Mouse (Mus musculus): Measurements from ENCODE around the gene Dedd. TPM values are rescaled to one million over a fixed set of nuclear protein-coding genes. Genes with fewer than 3 reads are reported as not detected.
A peak's percentile ranks its signal among the peaks of the same experiment; 100 is the strongest.
"Not testable (repeated sequence)": the region's sequence is repeated elsewhere in the genome, so short reads cannot be mapped to it uniquely, and the experiment has no call there.

Gene Dedd
- polyA plus RNA-seq, 1 experiment from 2014 or later: 47.1 TPM

GRCm38 (mm10) chr1:171298226-171298625, 30.7 kb upstream of the Dedd start:
- Histone ChIP-seq H3K4me3 (ENCODE audit: low read length) (no peak overlapping the region), H3K4me1 (ENCODE audit: control insufficient read depth, insufficient read depth, low read length) (peaks cover 7% of the 10 kb centered on the region; the same call in 1 of the 2 replicates)
- WGBS: 78% methylated on average over 3 of the region's 3 CpGs

DNA sequence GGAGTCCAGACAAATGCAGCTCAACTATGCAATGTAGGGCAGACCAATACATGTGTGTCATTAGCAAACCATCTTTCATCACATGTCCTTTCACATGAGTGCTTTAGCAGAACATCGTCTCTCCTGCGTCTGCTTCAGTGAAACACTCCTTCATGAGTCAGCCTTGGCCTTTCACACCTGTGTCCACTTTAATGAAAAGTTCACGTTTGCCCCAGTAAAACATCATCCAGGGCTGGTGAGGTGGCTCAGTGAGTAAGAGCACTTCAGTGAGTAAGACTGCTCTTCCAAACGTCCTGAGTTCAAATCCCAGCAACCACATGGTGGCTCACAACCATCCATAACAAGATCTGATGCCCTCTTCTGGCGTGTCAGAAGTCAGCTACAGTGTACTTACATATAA, 22.8 kb upstream of the Dedd start:
- not testable (repeated sequence) for H3K4me2 ChIP-seq (replicated peaks; ENCODE audit: low read depth, low read length); H3K4me1 ChIP-seq (ENCODE audit: control insufficient read depth, insufficient read depth, low read length); H3K36me3 ChIP-seq (ENCODE audit: control insufficient read depth, insufficient read depth, low read length); H3K27ac ChIP-seq (ENCODE audit: low read depth, low read length); ATAC-seq (ENCODE audit: low FRiP score, low TSS enrichment); H3K4me3 ChIP-seq (ENCODE audit: low read length); H3K27me3 ChIP-seq (ENCODE audit: control insufficient read depth, insufficient read depth, low read length); H3K9me3 ChIP-seq (ENCODE audit: control insufficient read depth, low read length); H3K9ac ChIP-seq (ENCODE audit: low read depth, low read length)
- WGBS: 70% methylated on average over 5 of the region's 5 CpGs

More at GRCm38 (mm10) chr1:171298226-171298625, 30.7 kb upstream of the Dedd start:
- ATAC-seq (ENCODE audit: low FRiP score, low TSS enrichment): no peak
- Histone ChIP-seq H3K27ac (ENCODE audit: low read depth, low read length) (no peak overlapping the region), H3K27me3 (ENCODE audit: control insufficient read depth, insufficient read depth, low read length) (no peaks in the 10 kb centered on the region; the same call in 1 of the 2 replicates), H3K9me3 (ENCODE audit: control insufficient read depth, low read length) (no peaks in the 10 kb centered on the region), H3K36me3 (ENCODE audit: control insufficient read depth, insufficient read depth, low read length) (no peaks in the 10 kb centered on the region), H3K4me2 (replicated peaks; ENCODE audit: low read depth, low read length) (no peak overlapping the region), H3K9ac (ENCODE audit: low read depth, low read length) (no peak overlapping the region)

DNA sequence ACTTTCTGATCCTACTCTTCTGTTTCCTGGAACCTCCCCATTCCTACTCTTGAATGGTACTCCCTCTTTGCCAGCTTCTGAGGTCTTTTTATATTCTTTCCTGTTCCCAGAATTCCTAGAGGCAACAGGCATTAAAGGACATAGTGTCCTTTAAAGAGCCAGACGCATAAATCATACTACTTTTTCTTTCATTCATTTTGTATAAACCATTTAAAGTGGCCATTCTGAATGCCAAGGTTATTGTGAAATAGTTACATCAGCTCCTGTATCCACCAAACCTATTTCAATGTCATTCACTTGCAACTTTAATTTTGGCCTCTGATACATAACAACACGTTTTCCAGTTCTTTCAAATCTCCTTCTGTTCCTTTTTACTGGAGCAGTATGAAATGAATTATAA, 19.6 kb upstream of the Dedd start:
- H3K27me3 ChIP-seq (ENCODE audit: control insufficient read depth, insufficient read depth, low read length): no peaks in the 10 kb centered on the region
- H3K9ac ChIP-seq (ENCODE audit: low read depth, low read length): no peak overlapping the region
- no peak for ATAC-seq (ENCODE audit: low FRiP score, low TSS enrichment)
- no peak overlapping the region for H3K4me3 ChIP-seq (ENCODE audit: low read length)
- no peaks in the 10 kb centered on the region for H3K36me3 ChIP-seq (ENCODE audit: control insufficient read depth, insufficient read depth, low read length)
- H3K4me1 ChIP-seq (ENCODE audit: control insufficient read depth, insufficient read depth, low read length): no peaks in the 10 kb centered on the region
- no peaks in the 10 kb centered on the region for H3K9me3 ChIP-seq (ENCODE audit: control insufficient read depth, low read length)
- WGBS: 74% methylated on average over 2 of the region's 2 CpGs
- no peak overlapping the region for H3K4me2 ChIP-seq (replicated peaks; ENCODE audit: low read depth, low read length)
- H3K27ac ChIP-seq (ENCODE audit: low read depth, low read length): no peak overlapping the region

DNA sequence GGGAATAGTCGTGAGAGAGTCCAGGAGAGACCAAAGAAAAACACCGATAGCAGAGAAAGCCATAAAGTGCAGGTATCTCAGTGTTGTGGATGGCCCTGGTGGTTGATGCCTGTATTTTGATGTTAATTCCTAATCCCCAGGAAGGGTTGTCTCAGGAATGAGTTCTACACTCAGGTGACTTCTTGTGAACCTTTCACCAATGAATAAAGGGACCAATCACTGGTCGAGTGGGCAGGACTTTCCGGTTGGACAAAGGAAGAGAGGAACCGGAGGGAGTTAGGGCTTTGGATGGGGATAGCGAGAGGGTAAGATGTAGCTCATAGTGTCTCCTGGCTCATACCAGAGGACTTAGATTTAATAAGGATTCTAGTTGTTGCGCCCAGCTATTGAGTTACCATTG, 9.2 kb upstream of the Dedd start:
- 13% methylated on average over 7 of the region's 7 CpGs for WGBS
- Histone ChIP-seq H3K4me1 (ENCODE audit: control insufficient read depth, insufficient read depth, low read length) (no peaks in the 10 kb centered on the region), H3K4me3 (ENCODE audit: low read length) (peak overlapping the region; percentile 18), H3K36me3 (ENCODE audit: control insufficient read depth, insufficient read depth, low read length) (no peaks in the 10 kb centered on the region), H3K27me3 (ENCODE audit: control insufficient read depth, insufficient read depth, low read length) (no peaks in the 10 kb centered on the region), H3K9ac (ENCODE audit: low read depth, low read length) (peak overlapping the region; percentile 25; the same call in 1 of the 2 replicates), H3K27ac (ENCODE audit: low read depth, low read length) (no peak overlapping the region), H3K9me3 (ENCODE audit: control insufficient read depth, low read length) (no peaks in the 10 kb centered on the region), H3K4me2 (replicated peaks; ENCODE audit: low read depth, low read length) (peak overlapping the region; percentile 32)
- ATAC-seq (ENCODE audit: low FRiP score, low TSS enrichment): 0 out of 2 replicates have a peak, but pooled peaks have one; percentile 34

DNA sequence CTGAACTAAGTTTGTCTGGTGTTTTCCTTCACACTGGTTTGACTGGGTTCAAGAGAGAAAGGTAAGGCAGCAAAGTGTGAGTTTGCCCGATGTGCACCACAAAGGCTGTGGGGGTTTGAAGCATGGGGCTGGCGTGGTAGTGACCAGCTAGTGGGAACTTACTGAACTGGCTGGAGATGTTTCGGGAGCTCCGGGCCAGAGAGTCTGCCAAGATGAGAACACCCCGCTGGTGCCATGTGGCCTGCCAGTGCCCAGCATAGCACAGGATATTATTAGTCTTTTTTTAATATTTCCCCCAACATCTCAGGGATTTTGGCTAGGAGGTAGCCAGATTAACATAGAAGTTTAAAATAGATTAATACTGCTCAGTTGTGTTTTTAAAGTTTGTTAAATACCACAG, 8.8 kb upstream of the Dedd start:
- H3K36me3 ChIP-seq (ENCODE audit: control insufficient read depth, insufficient read depth, low read length): no peaks in the 10 kb centered on the region
- ATAC-seq (ENCODE audit: low FRiP score, low TSS enrichment): peak; percentile 29; the same call in 1 of the 2 replicates
- 19% methylated on average over 5 of the region's 5 CpGs for WGBS
- H3K4me3 ChIP-seq (ENCODE audit: low read length): peak overlapping the region; percentile 18
- no peaks in the 10 kb centered on the region for H3K27me3 ChIP-seq (ENCODE audit: control insufficient read depth, insufficient read depth, low read length)
- H3K4me2 ChIP-seq (replicated peaks; ENCODE audit: low read depth, low read length): peak overlapping the region; percentile 32
- H3K27ac ChIP-seq (ENCODE audit: low read depth, low read length): no peak overlapping the region
- no peaks in the 10 kb centered on the region for H3K9me3 ChIP-seq (ENCODE audit: control insufficient read depth, low read length)
- H3K4me1 ChIP-seq (ENCODE audit: control insufficient read depth, insufficient read depth, low read length): no peaks in the 10 kb centered on the region
- H3K9ac ChIP-seq (ENCODE audit: low read depth, low read length): peak overlapping the region; percentile 25; the same call in 1 of the 2 replicates

GRCm38 (mm10) chr1:171321415-171321814, 7.5 kb upstream of the Dedd start:
- H3K27ac ChIP-seq (ENCODE audit: low read depth, low read length): no peak overlapping the region
- H3K4me1 ChIP-seq (ENCODE audit: control insufficient read depth, insufficient read depth, low read length): no peaks in the 10 kb centered on the region
- no peaks in the 10 kb centered on the region for H3K36me3 ChIP-seq (ENCODE audit: control insufficient read depth, insufficient read depth, low read length)
- no peak overlapping the region for H3K9ac ChIP-seq (ENCODE audit: low read depth, low read length)
- no peak overlapping the region for H3K4me3 ChIP-seq (ENCODE audit: low read length)
- no peaks in the 10 kb centered on the region for H3K27me3 ChIP-seq (ENCODE audit: control insufficient read depth, insufficient read depth, low read length)
- H3K4me2 ChIP-seq (replicated peaks; ENCODE audit: low read depth, low read length): no peak overlapping the region
- no peaks in the 10 kb centered on the region for H3K9me3 ChIP-seq (ENCODE audit: control insufficient read depth, low read length)
- no peak for ATAC-seq (ENCODE audit: low FRiP score, low TSS enrichment)

- no peak overlapping the region for H3K4me3 ChIP-seq (ENCODE audit: low read length)
- no peaks in the 10 kb centered on the region for H3K27me3 ChIP-seq (ENCODE audit: control insufficient read depth, insufficient read depth, low read length)
- peak; percentile 18; the same call in 1 of the 2 replicates for ATAC-seq (ENCODE audit: low FRiP score, low TSS enrichment)
- no peak overlapping the region for H3K27ac ChIP-seq (ENCODE audit: low read depth, low read length)
- no peaks in the 10 kb centered on the region for H3K36me3 ChIP-seq (ENCODE audit: control insufficient read depth, insufficient read depth, low read length)
- no peak overlapping the region for H3K9ac ChIP-seq (ENCODE audit: low read depth, low read length)
- no peaks in the 10 kb centered on the region for H3K9me3 ChIP-seq (ENCODE audit: control insufficient read depth, low read length)
- H3K4me2 ChIP-seq (replicated peaks; ENCODE audit: low read depth, low read length): no peak overlapping the region
- WGBS: 65% methylated on average over 1 of the region's 1 CpGs
- no peaks in the 10 kb centered on the region for H3K4me1 ChIP-seq (ENCODE audit: control insufficient read depth, insufficient read depth, low read length)
Measured at GRCm38 (mm10) chr1:171322012-171322411, 6.9 kb upstream of the Dedd start.

DNA sequence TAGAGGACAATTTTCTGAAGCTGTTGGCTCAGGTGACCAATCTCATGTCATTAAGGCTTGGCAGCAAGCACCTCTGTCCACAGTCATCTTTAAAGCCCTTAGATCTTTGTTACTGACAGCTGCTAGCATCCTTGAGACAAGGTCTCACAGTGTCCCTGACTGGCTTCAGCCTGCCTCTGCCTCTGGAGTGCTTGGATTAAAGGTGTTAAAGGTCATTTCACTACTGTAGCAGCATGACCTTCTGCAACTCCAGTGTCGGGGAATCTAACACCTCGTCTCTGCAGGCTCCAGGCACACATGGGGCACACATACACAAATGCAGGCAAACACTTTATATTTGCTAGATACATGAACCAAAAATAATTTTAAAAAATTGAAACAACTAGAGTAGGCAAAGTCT, 3.4 kb upstream of the Dedd start:
- ATAC-seq (ENCODE audit: low FRiP score, low TSS enrichment): no peak
- no peaks in the 10 kb centered on the region for H3K9me3 ChIP-seq (ENCODE audit: control insufficient read depth, low read length)
- WGBS: 60% methylated on average over 2 of the region's 2 CpGs
- H3K27ac ChIP-seq (ENCODE audit: low read depth, low read length): no peak overlapping the region
- H3K36me3 ChIP-seq (ENCODE audit: control insufficient read depth, insufficient read depth, low read length): no peaks in the 10 kb centered on the region
- H3K4me2 ChIP-seq (replicated peaks; ENCODE audit: low read depth, low read length): no peak overlapping the region
- no peak overlapping the region for H3K4me3 ChIP-seq (ENCODE audit: low read length)
- H3K9ac ChIP-seq (ENCODE audit: low read depth, low read length): no peak overlapping the region
- H3K27me3 ChIP-seq (ENCODE audit: control insufficient read depth, insufficient read depth, low read length): no peaks in the 10 kb centered on the region
- peaks cover 13% of the 10 kb centered on the region for H3K4me1 ChIP-seq (ENCODE audit: control insufficient read depth, insufficient read depth, low read length)

DNA sequence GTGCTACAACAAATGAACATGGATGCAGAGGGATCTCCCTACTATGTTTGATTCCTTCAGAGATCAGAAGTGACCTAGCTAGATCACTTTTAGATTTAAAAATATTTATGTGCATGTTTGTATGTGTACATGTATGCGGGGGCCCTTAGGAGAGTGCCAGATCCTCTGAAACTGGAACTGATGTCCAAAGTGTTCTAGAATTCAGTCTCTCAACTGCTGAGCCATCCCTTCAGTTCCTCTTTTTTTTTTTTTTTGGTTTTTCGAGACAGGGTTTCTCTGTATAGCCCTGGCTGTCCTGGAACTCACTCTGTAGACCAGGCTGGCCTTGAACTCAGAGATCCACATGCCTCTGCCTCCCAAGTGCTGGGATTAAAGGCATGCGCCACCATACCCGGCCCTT, 2.4 kb upstream of the Dedd start:
- not testable (repeated sequence) for H3K4me2 ChIP-seq (replicated peaks; ENCODE audit: low read depth, low read length); H3K4me3 ChIP-seq (ENCODE audit: low read length); ATAC-seq (ENCODE audit: low FRiP score, low TSS enrichment); H3K9me3 ChIP-seq (ENCODE audit: control insufficient read depth, low read length); H3K9ac ChIP-seq (ENCODE audit: low read depth, low read length); H3K27ac ChIP-seq (ENCODE audit: low read depth, low read length); H3K27me3 ChIP-seq (ENCODE audit: control insufficient read depth, insufficient read depth, low read length); H3K36me3 ChIP-seq (ENCODE audit: control insufficient read depth, insufficient read depth, low read length)
- 84% methylated on average over 4 of the region's 4 CpGs for WGBS
- H3K4me1 ChIP-seq (ENCODE audit: control insufficient read depth, insufficient read depth, low read length): peaks cover 21% of the 10 kb centered on the region
